Mouse (Mus musculus) brain, adult 2 months (tissue): ENCODE data around the gene Rhbdd1.
A peak's percentile ranks its signal among the peaks of the same experiment; 100 is the strongest.

Source experiments
- DNase-seq: peaks from one replicate; pipeline ENCODE4 v3.0.0; 2011; ENCODE audit warnings: low read depth, low spot score

Rhbdd1 gene

DNA sequence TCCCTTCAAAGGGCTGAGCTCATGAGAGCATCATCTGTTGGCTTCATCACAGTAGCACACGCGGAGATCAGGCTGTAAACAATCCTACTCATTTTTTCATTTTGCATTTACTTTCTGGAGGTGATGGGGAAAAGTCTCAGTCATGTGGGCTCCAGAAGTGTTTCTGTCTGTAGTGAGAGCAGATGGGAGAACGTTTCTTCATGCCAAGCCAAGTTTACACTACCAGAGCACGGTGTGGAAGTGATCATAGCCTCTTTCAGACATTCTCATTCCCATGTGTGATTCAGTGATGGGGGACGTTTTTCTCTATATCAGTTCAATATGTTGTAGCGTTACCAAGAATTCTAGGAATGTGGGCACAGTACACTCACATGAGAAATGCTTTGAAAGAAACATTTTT lies 45.9 kb downstream of the Rhbdd1 start:
- DNase-seq: peak; percentile 67

DNA sequence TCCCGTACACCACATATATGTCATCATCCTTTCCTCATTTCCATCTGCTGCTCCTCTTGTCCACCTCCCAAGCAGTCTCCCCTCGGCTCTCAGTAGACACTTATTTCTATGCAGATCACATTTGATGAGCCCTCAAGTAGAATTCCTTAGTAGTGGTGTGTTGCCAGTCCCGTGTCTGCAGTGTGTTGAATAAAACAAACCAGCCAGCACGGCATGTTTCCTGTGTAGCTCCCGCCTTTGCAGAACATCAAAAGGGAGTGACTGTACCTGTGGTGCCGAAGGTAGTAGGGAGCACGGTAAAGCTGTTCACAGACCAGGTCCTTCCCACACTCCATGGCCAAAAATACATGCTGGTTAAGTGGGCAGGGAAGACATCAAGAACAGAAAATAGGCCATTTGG lies 47.8 kb downstream of the Rhbdd1 start:
- DNase-seq: peak; percentile 21

DNA sequence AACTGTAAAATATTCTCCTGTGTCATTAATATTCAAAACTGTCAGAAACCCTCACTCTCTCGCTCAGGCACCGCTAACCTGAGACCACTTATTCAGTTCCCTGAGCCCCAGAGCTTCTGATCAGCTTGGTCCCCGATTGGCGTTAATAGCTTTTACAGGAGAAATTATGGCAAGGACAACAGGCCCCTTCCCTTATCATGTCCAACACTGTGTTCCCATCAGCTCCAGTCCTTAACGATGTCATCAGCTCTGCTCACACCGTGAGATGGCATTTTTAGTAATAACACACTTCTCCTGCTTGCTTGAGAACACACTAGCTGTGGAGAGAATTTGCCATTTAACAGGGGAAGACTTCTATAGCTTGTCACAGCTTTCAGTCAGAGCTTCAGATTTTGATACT lies 48.2 kb downstream of the Rhbdd1 start:
- no peak for DNase-seq

DNA sequence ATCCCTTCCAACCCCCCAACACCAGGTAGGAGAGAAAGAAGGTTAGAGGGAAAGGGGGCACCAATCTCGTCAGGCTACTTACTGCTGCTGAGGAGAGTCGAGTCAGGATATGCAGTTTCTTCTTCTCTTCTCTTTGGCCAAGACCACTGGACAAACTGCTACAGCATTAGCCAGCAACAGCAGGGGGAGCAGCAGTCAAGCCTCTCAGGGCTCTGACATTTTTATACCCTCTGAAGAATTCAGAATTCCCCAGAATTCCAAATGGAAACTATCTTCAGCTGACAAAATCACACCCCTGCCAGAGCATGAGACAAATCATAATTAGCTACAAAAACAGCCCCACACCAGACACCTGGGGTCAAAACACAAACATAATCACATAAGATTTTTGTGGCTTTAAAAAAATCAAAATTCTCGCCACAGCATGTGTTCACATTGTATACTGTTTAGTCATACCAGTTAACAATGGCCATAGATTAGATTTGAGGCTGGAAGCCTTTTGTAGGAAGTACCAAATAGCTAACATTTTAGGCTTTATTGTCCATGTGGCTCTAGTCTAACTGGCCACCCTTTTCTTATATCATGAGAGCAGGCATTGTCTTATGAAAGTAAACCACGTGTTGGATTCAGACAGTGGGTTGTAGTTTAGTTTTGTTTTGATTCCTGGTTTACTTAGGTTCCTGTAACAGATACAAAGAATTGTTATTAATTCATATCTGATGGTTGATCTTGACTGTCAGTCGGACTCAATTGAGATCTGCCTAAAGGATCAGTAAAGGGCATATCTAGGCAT lies 55.6 kb downstream of the Rhbdd1 start:
- DNase-seq: no peak

DNA sequence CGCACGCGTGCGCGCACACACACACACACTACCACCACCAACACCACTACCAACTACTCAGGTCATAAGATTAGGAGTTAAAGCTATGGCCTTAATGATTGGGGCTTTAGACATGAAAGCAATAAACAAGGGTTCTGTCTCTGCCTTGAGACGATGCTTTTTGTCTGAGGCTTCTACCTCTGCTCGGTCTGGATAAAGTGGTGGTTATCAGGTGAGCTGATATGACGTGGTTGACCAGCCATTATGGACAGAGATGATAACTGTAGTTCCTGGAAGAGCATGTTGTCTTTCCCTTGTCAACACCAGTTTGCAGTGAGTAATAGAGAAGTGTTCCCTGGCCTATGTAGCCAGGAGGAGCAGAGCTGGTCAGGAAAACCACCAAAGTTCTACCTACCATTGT lies 57.7 kb downstream of the Rhbdd1 start:
- no peak for DNase-seq

DNA sequence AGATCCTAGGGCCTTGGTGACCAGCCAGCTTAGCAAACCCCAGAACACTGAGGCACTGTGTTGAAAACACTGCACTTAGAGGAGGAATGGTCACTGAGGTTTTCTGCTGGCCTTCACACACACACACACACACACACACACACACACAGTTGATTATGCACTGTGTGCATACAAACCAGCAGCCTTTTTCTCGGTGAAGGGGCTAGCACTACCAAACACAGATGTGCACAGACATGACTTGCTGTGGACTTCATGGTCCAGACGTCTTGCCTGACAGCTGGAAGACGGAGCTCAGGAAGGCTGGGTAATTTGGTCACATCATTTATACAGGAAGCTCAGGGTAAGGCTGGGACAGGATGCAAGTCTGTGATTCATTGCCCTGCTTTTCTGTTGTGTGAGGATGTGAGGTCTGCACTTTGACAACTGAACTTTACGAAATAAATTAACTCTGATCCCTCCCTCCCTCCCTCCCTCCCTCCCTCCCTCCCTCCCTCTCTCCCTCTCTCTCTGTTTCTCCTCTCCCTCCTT lies 58.6 kb downstream of the Rhbdd1 start:
- no peak for DNase-seq

DNA sequence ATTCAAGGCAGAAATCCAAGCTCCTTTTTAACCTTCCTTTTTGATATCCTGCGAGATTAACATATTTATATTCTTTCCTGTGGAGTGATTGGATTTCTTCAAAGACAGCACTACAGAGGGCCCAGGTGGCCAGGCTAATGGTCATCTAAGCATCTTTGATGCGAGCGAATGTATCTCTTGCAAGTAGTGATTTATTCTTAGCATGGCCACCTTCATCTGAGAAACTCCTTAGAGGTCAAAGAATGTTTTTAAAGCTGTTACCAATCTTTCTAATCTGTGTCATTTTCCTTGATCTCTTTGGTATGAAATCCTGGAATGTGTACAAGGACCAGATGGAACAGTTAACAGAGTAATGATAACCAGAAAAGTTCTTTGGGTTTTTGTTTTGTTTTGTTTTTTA lies 59.2 kb downstream of the Rhbdd1 start:
- no peak for DNase-seq

DNA sequence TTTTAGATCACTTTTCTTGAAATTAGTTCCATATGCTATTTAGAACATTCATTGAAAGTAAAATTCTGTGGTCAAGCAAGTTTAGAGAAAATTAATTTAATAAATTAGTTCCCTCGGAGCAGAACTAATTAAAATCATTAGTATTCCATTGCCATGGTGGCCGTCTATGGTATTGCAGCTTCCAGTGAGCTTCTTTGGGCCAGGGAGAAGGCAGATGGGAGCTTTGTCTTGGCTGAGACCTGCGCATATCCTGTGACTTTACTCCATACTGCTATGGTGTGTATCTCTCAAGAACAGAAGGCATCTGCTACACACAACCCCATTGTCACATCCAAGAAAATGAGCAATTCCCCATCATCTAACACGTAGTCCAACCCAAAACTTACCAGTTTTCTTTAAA lies 65.7 kb downstream of the Rhbdd1 start:
- DNase-seq: no peak

DNA sequence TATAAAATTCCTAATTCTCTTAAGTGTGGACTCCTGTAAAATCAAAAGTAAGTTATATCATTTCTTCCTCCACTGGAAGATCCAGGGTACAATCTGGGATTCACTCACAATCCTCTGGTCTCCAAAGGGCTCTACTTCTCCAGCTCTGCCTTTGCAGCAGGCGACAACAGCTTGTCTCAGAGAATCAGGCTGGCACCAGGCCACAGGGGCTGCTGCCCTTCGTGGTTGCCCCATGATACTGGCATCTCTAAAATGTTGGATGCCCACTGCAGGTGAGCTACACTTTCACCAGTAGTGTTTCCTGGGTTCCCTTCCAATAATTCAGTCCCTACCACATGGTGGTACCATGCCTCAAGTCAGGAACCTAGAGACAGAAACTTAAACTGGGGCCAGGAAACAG lies 67.9 kb downstream of the Rhbdd1 start:
- DNase-seq: no peak

DNA sequence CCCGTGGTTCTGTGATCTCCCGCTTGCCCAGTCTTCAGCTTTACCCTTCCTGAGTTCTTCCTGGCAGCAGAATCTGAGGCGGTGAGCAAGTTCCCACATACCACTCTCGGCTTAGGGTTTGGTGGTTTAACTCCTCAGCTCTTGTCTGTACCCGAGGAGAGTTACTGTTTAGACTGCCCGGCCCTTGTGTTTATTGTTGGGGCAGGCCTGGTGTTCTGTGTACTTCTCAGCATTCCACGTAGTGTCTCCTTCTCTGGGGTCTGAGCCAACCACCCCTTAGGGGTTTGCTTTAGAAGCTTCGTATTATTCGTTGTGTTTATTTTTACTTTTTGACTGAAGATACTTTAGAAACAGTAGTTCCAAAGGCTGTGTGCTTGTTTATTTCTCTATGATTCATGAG lies 68.8 kb downstream of the Rhbdd1 start:
- no peak for DNase-seq

DNA sequence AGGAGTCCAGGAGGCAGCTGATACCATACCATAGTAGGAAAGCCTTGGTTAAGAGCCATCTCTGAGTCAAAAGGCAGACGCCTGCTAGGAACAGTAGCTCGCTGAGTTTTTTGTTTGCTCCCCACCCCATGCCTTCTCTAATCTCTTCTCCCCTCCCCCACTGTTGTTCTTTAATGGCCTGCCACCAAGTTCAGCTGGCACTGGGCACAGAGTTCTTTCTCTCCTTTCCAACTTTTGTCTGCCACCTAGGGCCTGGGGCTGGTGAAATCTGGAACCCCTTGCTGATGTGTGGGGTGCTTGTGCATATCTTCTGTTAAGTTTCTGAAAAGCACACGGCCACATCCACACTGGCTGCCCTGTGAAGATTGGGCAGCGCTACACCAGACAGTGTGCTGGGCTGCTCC lies 69.6 kb downstream of the Rhbdd1 start:
- DNase-seq: no peak

DNA sequence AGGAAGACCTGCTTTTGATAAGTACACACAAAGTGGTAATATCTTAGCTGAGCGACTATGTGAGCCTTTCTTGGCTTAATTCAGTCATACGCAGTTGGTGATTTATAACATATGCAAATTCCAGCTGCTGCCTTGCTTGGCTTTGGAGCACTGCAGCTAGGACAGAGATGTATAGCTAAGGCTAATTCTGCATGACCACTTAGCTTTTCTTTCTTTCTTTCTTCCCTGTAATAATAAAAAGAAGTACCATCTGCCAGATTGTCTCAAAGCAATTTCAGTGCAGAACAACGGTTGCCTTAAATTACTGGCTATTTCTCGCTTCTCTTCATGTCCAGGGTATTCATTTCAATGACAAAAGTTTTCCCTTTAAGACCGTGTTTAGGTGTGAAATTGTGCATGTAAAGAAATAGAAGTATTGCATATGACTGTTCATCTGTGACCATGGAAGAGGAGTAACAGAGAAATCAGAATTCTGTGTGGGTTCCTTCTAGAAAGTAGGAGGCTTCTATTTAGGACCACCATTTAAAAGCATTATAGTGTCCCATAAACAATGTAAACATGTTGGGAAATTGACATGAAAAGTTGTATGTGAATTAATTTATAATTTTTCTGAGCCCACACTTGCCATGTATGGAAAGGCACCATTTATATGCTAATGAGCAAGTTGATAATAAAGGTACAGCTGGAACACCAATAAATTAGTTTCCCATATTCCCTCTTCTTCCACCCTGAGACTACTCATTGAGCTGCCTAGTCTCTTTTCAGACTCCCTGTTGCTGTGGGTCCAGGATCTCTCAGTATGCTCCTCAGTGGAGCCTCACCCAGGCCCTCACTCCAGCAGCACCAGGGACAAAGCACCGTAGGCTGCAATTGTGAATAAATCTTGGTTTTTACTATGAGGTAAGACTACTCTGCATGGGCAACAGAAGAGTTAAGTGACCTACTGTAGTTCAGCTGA lies 70.8 kb downstream of the Rhbdd1 start:
- no peak for DNase-seq

DNA sequence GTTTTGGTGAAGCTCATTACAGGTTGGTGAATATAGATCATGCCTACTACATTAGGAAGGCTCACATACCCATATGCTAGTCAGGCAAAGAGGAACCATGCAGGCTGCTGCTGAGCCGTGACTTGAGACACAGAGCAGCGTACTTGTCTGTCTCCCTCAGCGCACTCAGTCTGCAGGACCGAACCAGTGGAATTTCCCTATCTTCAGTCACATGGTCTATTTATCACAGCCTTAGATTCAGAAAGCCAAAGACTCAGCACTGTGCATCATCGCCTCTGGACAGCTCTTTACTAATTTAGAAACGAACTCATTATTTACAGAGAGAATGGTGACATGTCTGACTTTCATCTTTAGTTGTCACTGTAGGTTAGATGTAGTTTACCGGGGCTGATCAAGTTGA lies 73.1 kb downstream of the Rhbdd1 start:
- DNase-seq: no peak

DNA sequence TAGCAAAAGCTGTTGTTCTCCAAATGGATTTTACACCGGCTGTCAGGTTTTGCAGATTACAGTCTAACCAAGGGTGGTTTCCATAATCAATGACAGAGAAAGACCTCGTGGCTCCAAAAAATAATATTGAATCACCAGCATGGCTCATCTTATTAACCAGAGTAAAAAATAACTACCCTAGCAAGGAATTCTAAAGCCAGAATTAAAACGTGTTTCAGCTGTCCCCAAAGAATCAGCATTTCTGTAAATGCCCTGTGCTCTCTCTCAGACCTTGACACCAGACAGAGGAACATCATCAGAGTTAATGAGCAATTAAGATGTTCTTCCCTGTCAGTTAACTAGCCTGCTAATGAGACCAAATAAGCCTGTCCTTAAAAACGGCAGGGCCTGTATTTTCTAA lies 79.1 kb downstream of the Rhbdd1 start:
- no peak for DNase-seq

DNA sequence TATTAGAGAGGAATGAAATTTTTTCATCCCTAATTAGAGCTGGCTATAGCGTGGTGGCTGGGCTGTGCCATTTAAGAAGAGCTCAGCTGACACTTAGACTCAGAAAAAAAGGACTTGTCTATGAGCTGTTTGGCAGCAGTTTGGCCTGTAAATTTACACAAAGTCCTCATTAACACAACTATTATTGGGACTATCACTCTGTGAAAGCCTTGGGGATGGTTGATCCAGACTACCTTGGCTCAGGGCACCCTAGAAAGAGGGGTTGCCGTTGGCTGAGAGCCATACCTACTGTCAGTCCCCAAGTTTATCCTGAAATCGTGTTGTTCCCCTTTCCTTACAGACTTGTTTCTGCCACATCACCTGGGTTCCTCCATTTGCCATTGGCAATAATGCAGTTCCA lies 91.5 kb downstream of the Rhbdd1 start:
- DNase-seq: no peak

DNA sequence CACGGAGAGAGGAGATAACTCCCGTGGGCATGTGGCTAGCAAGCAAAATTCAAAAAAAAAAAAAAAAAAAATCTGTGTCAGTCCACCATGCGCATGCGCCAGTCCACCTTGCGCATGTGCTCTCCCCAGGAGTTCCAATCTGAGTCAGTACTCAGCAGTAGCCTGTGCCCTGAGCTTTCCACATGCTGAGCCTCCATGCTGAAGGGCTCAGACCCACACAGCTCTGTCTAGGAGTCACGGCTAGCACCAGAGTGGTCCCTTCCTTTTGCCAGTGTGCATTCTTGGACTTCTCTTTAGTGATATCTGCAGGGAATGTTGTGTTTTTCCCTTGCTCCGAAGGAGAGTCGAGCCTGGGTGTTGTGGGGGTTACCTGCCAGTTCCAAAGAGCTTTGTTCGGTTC lies 93.0 kb downstream of the Rhbdd1 start:
- DNase-seq: no peak

DNA sequence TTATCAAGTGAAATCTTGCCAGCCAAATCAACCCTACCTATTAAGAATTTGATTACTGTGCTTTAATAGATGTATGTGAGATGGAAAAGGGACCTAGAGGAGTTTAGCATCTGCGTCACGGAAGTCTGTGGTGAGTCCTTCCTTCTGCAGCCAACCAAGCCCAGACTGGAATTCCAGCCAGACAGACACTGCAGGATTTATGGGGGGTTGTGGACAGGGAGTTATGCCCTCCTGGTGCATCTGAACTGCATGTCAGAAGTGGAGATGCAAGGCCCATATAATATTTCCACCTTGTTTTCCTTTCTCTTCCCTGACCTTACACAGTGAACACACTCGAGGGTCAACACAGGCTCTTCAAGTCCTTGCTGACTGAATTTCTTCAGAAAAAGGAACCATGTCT lies 94.3 kb downstream of the Rhbdd1 start:
- no peak for DNase-seq

DNA sequence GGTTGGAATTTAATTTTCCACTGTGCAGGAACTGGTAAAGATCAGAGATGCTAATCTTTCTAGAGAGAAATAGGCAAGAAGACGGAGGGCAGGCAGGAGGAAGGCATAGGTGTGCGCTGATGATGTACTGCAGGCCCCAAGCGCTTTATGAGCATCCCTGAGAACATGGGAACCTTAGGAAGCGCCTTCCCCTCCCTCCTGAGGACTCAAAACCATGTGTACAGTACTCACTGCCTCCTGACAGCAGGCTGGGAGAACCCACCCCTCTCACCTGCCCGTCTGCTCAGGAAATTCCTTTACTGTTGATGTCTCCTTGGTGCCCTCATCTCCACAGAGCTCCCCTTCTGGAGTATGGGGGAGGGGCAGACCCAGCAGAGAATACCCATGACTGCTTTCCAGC lies 95.3 kb downstream of the Rhbdd1 start:
- no peak for DNase-seq

DNA sequence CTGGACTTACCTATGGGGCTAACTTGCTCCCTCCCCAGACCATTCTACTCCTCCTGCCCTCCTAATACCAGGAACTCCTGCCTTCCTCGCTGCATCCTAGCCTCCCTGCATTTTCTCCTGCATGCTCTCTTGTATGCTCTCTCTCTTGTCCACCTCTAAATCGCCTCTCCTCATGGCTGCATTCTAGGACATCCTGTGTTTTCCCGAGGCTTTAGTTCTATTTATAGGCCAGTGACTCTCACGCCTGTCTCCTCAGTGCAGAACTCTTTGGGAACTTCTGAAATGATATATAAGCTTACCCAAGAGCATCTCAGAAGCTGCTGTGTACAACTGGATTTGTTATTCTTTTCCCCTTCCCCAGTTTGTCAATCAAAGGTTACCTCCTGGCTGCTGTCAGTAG lies 95.8 kb downstream of the Rhbdd1 start:
- peak; percentile 20 for DNase-seq

DNA sequence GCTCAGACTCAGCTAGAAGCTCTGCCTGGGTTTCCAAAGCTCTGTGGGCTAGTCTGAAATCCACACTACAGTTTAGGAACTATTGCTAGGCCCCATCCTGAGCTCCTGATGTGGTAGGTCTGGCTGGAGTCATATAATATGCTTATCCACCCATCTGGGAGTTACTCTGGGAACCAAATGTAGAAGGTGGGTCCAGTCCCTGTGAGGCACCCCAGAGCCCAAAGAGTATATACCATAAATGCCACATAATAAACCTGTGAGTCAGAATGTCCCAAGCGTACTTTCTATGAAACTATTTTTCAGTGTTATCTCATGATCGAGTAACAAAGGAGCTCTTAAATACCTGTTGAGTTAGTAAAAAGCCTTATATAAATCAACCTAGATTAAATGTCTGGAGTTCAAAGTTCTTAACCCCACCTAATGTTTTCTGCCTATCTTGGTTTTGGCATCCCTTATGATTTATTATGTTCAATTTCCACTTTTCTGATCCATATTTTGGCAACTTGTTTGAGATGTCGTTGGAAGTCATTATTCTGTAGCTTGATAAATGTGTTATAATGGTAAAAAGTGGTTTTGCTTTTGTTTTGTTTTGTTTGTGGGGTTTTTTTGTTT lies 98.3 kb downstream of the Rhbdd1 start:
- DNase-seq: no peak

DNA sequence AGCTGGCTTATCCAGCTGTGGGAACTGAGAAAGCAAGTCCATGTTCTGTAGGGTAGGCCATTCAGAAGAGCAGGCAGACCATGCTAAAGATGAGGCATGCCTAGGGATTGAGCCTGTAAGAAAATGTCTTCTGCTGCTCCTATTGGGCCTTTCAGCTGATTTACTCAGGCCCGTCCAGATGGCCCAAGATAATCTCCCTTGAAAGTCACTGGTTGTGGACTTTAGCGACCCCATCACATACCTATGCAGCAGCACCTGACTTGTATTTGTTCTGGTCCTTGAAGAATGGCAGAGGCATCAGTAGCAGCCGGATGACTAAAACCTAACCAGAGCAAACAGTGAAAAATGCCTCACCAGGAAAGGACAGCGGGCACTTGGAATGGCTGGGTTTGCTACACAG lies 99.4 kb downstream of the Rhbdd1 start:
- no peak for DNase-seq

DNA sequence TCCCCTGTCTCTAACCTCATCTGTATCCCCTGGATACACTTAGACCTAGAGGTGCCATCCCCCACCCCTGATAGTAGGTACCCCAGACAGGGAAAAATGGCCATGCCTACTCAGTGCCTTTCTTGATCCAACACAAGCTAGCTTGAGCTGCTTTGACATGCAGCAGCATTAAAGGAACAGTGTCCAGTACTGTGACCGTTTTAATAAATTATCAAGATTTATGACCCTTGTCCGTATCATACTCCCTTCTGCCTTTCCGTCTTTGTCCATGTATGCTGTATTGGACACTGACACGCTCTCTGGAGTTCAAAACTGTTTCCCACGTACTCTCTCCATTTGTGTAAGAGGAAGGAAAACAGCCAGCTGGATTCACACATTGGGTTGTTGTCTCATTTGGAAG lies 111.5 kb downstream of the Rhbdd1 start:
- no peak for DNase-seq
